In genomic region chr5:112371933-112372332, GRCm38 (mm10) we compare ENCODE assay signal across 10 mouse cellular contexts. TPM values are rescaled to one million over a fixed set of nuclear protein-coding genes. Genes with fewer than 3 reads are reported as not detected.
DNase-seq lines count a peak whose midpoint lies in the region; ATAC-seq lines count a peak whose summit lies in the region.
"Had no signal": no experiment of that assay in that cellular context is flagged by ENCODE, and none has a peak within 500 bp of the region (broad histone marks: within the 10 kb centered on the region; RNA-seq: fewer than 3 reads in every experiment).

No protein-coding gene starts in this region.

- ATAC-seq in cerebellum, adult (ENCODE audit: insufficient number of reproducible peaks, low FRiP score, low TSS enrichment) = no peak
- ATAC-seq in hindbrain, embryonic 11.5 days (ENCODE audit: low FRiP score) = peak; percentile 78
- no peak for ATAC-seq in erythroid progenitor cell, adult 5-6 weeks (replicated peaks; ENCODE audit: low FRiP score, poor library complexity, severe bottlenecking)

- H3K36me3 ChIP-seq in hindbrain, embryonic 11.5 days (ENCODE audit: control insufficient read depth, insufficient read depth, low read length) = no peaks in the 10 kb centered on the region
- peaks cover 82% of the 10 kb centered on the region for H3K36me3 ChIP-seq in midbrain, embryonic 10.5 days

- intact Hi-C loops in gastrocnemius, postnatal 14 days (cut with DNase I; ENCODE audit: low total_unique reads) = no loop called here

- H3K4me1 ChIP-seq in hindbrain, embryonic 11.5 days (replicated peaks; ENCODE audit: control insufficient read depth, insufficient read depth, low read length) = peaks cover 9% of the 10 kb centered on the region; the same call in 1 of the 2 replicates
- H3K4me1 ChIP-seq in midbrain, embryonic 10.5 days = peaks cover 63% of the 10 kb centered on the region

- no peak overlapping the region for H3K4me2 ChIP-seq in hindbrain, embryonic 11.5 days (replicated peaks; ENCODE audit: low read depth, low read length)

- H3K27me3 ChIP-seq in hindbrain, embryonic 11.5 days (ENCODE audit: control insufficient read depth, insufficient read depth, low read length) = no peaks in the 10 kb centered on the region
- H3K27me3 ChIP-seq in midbrain, embryonic 10.5 days (ENCODE audit: low read depth, poor library complexity, severe bottlenecking) = peaks cover 18% of the 10 kb centered on the region

- peak overlapping the region; percentile 53 for H3K27ac ChIP-seq in hindbrain, embryonic 11.5 days (ENCODE audit: low read depth, low read length)
- H3K27ac ChIP-seq in midbrain, embryonic 10.5 days (replicated peaks) = peak overlapping the region; percentile 86

- H3K9ac ChIP-seq in hindbrain, embryonic 11.5 days (ENCODE audit: low read depth, low read length) = no peak overlapping the region

- DNase-seq in cerebellum, adult 11 months = peak; percentile 61
- DNase-seq in hindbrain, embryonic 11.5 days (ENCODE audit: low spot score) = peak; percentile 72
- DNase-seq in midbrain, embryonic 10.5 days (ENCODE audit: low spot score) = peak; percentile 78
- DNase-seq in telencephalon, adult 2 months (ENCODE audit: low read depth, low spot score) = peak; percentile 81
- no peak for DNase-seq in gastrocnemius, postnatal 14 days
- DNase-seq in urinary bladder, adult 2 months (ENCODE audit: low spot score) = no peak
- DNase-seq: kidney, adult 18-20 months had no signal

- H3K9me3 ChIP-seq in hindbrain, embryonic 11.5 days (ENCODE audit: control insufficient read depth, low read length) = no peaks in the 10 kb centered on the region
- no peaks in the 10 kb centered on the region for H3K9me3 ChIP-seq in midbrain, embryonic 10.5 days (replicated peaks)

- H3K4me3 ChIP-seq in hindbrain, embryonic 11.5 days (ENCODE audit: low read depth, low read length) = no peak overlapping the region
- H3K4me3 ChIP-seq in midbrain, embryonic 10.5 days = peak overlapping the region; percentile 33; the same call in 1 of the 2 replicates
- H3K4me3 ChIP-seq: erythroblast, embryonic 14.5 days had no signal

- 27% methylated on average over 7 of the region's 7 CpGs for WGBS in hindbrain, embryonic 11.5 days
- WGBS in midbrain, embryonic 10.5 days = 34% methylated on average over 7 of the region's 7 CpGs

RNA-seq across cellular contexts. Expression of gene Gm6583, which starts 16.1 kb away (rescaled TPM):
- 0.13 and 0.26 TPM in 2 replicates for polyA plus RNA-seq in hindbrain, embryonic 11.5 days (2014; fragmentation: Nextera tagmentation; extraction: Ambion mirVana)
- polyA plus RNA-seq in midbrain, embryonic 10.5 days (2016; fragmentation: Nextera tagmentation; extraction: Ambion mirVana) = 0.26 and 0.34 TPM in 2 replicates
- total RNA-seq in gastrocnemius, postnatal 14 days (2021) = not detected
- not detected in 2 replicates for total RNA-seq in erythroid progenitor cell, adult 5-6 weeks (2015; ENCODE audit: low replicate concordance)
- not detected in 2 replicates for total RNA-seq in erythroid progenitor cell, adult 5-6 weeks (2017; ENCODE audit: low replicate concordance)
- not detected in 2 replicates for polyA plus RNA-seq in urinary bladder, adult 2 months (2012; rRNA removed)

RNA-seq across cellular contexts. Expression of gene Asphd2, which starts 22.7 kb away (rescaled TPM):
- 26.0 and 41.6 TPM in 2 replicates for polyA plus RNA-seq in hindbrain, embryonic 11.5 days (2014; fragmentation: Nextera tagmentation; extraction: Ambion mirVana)
- 17.7 and 22.0 TPM in 2 replicates for polyA plus RNA-seq in midbrain, embryonic 10.5 days (2016; fragmentation: Nextera tagmentation; extraction: Ambion mirVana)
- 1 to 10 TPM in 1 of 2 experiments, under 1 TPM in 1; 0.33 to 1.0 TPM for total RNA-seq in gastrocnemius, postnatal 14 days (2021)
- not detected in 2 replicates for total RNA-seq in erythroid progenitor cell, adult 5-6 weeks (2015; ENCODE audit: low replicate concordance)
- total RNA-seq in erythroid progenitor cell, adult 5-6 weeks (2017; ENCODE audit: low replicate concordance) = not detected in 2 replicates
- polyA plus RNA-seq in urinary bladder, adult 2 months (2012; rRNA removed) = 1.3 and 1.4 TPM in 2 replicates
- polyA plus RNA-seq: erythroblast, embryonic 14.5 days had no signal

RNA-seq across cellular contexts. Expression of gene Hps4, which starts 29.1 kb away (rescaled TPM):
- 29.8 and 30.0 TPM in 2 replicates for polyA plus RNA-seq in hindbrain, embryonic 11.5 days (2014; fragmentation: Nextera tagmentation; extraction: Ambion mirVana)
- 35.9 and 43.0 TPM in 2 replicates for polyA plus RNA-seq in midbrain, embryonic 10.5 days (2016; fragmentation: Nextera tagmentation; extraction: Ambion mirVana)
- total RNA-seq in gastrocnemius, postnatal 14 days (2021) = 1 to 10 TPM; 4.8 to 6.9 TPM
- 8.0 and 14.1 TPM in 2 replicates for total RNA-seq in erythroid progenitor cell, adult 5-6 weeks (2015; ENCODE audit: low replicate concordance)
- total RNA-seq in erythroid progenitor cell, adult 5-6 weeks (2017; ENCODE audit: low replicate concordance) = 0.64 and 1.9 TPM in 2 replicates
- 23.6 and 24.3 TPM in 2 replicates for polyA plus RNA-seq in urinary bladder, adult 2 months (2012; rRNA removed)

RNA-seq across cellular contexts. Expression of gene Srrd, which starts 29.1 kb away (rescaled TPM):
- 49.8 and 50.5 TPM in 2 replicates for polyA plus RNA-seq in hindbrain, embryonic 11.5 days (2014; fragmentation: Nextera tagmentation; extraction: Ambion mirVana)
- polyA plus RNA-seq in midbrain, embryonic 10.5 days (2016; fragmentation: Nextera tagmentation; extraction: Ambion mirVana) = 48.7 and 51.0 TPM in 2 replicates
- total RNA-seq in gastrocnemius, postnatal 14 days (2021) = 1 to 10 TPM; 3.2 to 3.3 TPM
- 15.1 and 20.1 TPM in 2 replicates for total RNA-seq in erythroid progenitor cell, adult 5-6 weeks (2015; ENCODE audit: low replicate concordance)
- total RNA-seq in erythroid progenitor cell, adult 5-6 weeks (2017; ENCODE audit: low replicate concordance) = 0.38 and 6.2 TPM in 2 replicates
- 26.3 and 28.7 TPM in 2 replicates for polyA plus RNA-seq in urinary bladder, adult 2 months (2012; rRNA removed)

RNA-seq across cellular contexts. Expression of gene Tfip11, which starts 45.8 kb away (rescaled TPM):
- 17.6 and 22.8 TPM in 2 replicates for polyA plus RNA-seq in hindbrain, embryonic 11.5 days (2014; fragmentation: Nextera tagmentation; extraction: Ambion mirVana)
- 43.0 and 47.6 TPM in 2 replicates for polyA plus RNA-seq in midbrain, embryonic 10.5 days (2016; fragmentation: Nextera tagmentation; extraction: Ambion mirVana)
- total RNA-seq in gastrocnemius, postnatal 14 days (2021) = 10 to 100 TPM; 12.0 to 13.2 TPM
- 6.3 and 8.6 TPM in 2 replicates for total RNA-seq in erythroid progenitor cell, adult 5-6 weeks (2015; ENCODE audit: low replicate concordance)
- 10.5 and 25.9 TPM in 2 replicates for total RNA-seq in erythroid progenitor cell, adult 5-6 weeks (2017; ENCODE audit: low replicate concordance)
- polyA plus RNA-seq in urinary bladder, adult 2 months (2012; rRNA removed) = 21.6 and 24.2 TPM in 2 replicates

Comparison
In these comparisons a context has a peak if more than half of its experiments do, and no peak if none do; other contexts are left out.
1. DNase-seq: peak in cerebellum, adult 11 months (single experiment), hindbrain, embryonic 11.5 days (single experiment), midbrain, embryonic 10.5 days (single experiment) and telencephalon, adult 2 months (single experiment); none in gastrocnemius, postnatal 14 days (single experiment) and urinary bladder, adult 2 months (single experiment).